Mouse (Mus musculus): ENCODE results near the gene Insl3.
"Not testable (repeated sequence)": the region's sequence is repeated elsewhere in the genome, so short reads cannot be mapped to it uniquely, and the experiment has no call there.

The Insl3 gene

GRCm38 (mm10) chr8:71677555-71677954, 11.5 kb upstream of the Insl3 start:
- DNase-seq (ENCODE audit: low spot score): no peak

- DNase-seq (ENCODE audit: low spot score): no peak
Measured at GRCm38 (mm10) chr8:71678216-71678615, 10.8 kb upstream of the Insl3 start.

- DNase-seq (ENCODE audit: low spot score): no peak
Measured at GRCm38 (mm10) chr8:71679116-71679515, 9.9 kb upstream of the Insl3 start.

- DNase-seq (ENCODE audit: low spot score): no peak
Measured at GRCm38 (mm10) chr8:71679550-71680168, 9.4 kb upstream of the Insl3 start.

GRCm38 (mm10) chr8:71680471-71680870, 8.5 kb upstream of the Insl3 start:
- no peak for DNase-seq (ENCODE audit: low spot score)

GRCm38 (mm10) chr8:71681369-71681915, 7.6 kb upstream of the Insl3 start:
- no peak for DNase-seq (ENCODE audit: low spot score)

GRCm38 (mm10) chr8:71682832-71683231, 6.2 kb upstream of the Insl3 start:
- no peak for DNase-seq (ENCODE audit: low spot score)

- DNase-seq (ENCODE audit: low spot score): no peak
Measured at GRCm38 (mm10) chr8:71684701-71685100, 4.3 kb upstream of the Insl3 start.

- no peak for DNase-seq (ENCODE audit: low spot score)
Measured at GRCm38 (mm10) chr8:71685573-71685972, 3.4 kb upstream of the Insl3 start.

GRCm38 (mm10) chr8:71686143-71686734, 2.8 kb upstream of the Insl3 start:
- no peak for DNase-seq (ENCODE audit: low spot score)

- no peak for DNase-seq (ENCODE audit: low spot score)
Measured at GRCm38 (mm10) chr8:71687616-71688015, 1.4 kb upstream of the Insl3 start.

- DNase-seq (ENCODE audit: low spot score): no peak
Measured at GRCm38 (mm10) chr8:71692509-71692908, 3.5 kb downstream of the Insl3 start.

- DNase-seq (ENCODE audit: low spot score): no peak
Measured at GRCm38 (mm10) chr8:71693166-71694041, 4.4 kb downstream of the Insl3 start.

- not testable (repeated sequence) for DNase-seq (ENCODE audit: low spot score)
Measured at GRCm38 (mm10) chr8:71695456-71695855, 6.4 kb downstream of the Insl3 start.

GRCm38 (mm10) chr8:71700493-71701269, 11.7 kb downstream of the Insl3 start:
- no peak for DNase-seq (ENCODE audit: low spot score)

GRCm38 (mm10) chr8:71701414-71702086, 12.5 kb downstream of the Insl3 start, which contains the start of gene B3gnt3:
TSS of gene B3gnt3 (minus strand) at chr8:71701789.
- no peak for DNase-seq (ENCODE audit: low spot score)

- DNase-seq (ENCODE audit: low spot score): no peak
Measured at GRCm38 (mm10) chr8:71702087-71702432, 13.0 kb downstream of the Insl3 start.

GRCm38 (mm10) chr8:71702923-71703322, 13.9 kb downstream of the Insl3 start:
- DNase-seq (ENCODE audit: low spot score): no peak

GRCm38 (mm10) chr8:71703400-71703799, 14.4 kb downstream of the Insl3 start:
- DNase-seq (ENCODE audit: low spot score): not testable (repeated sequence)

- DNase-seq (ENCODE audit: low spot score): peak; percentile 24
Measured at GRCm38 (mm10) chr8:71707874-71708273, 18.9 kb downstream of the Insl3 start.

- DNase-seq (ENCODE audit: low spot score): no peak
Measured at GRCm38 (mm10) chr8:71709134-71709799, 20.3 kb downstream of the Insl3 start.
